Comparison of ENCODE assay signal across 9 mouse cellular contexts in the genomic region with DNA sequence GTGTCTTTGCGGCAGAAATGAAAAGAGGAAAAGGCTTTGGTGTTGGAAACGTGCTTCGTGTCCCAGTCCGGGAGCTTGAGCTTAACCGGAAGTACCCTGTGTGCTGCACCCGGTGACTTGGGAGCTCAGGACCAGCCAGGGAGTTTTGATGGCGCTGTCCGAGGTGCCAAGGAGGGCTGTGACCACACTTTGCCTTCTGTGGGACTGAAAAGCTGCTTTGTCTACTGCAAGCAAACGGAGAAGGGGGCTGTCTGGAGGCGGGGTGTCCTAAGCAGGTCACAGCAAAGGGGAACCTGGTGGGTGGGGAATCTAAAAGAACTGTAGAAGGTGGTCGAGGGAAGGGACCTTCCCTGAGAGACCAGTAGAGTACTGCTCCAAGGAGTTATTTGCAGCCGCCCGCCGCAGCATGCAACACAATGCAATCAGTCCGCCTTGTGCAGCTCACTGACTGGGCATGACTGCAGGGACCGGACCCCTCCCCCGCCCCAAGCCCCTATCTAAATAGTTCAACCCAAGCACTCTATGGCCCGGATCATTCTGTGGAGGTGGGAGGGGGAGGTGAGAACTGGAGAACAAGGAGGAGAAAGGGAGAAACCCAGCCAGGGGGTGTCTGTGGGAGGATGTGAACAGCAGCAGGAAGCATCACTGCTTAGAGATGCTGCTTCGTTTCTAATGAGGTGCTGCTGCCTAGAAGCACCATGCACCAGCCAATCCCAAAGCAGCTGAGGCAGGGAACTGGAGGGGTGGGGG.
DNase-seq lines count a peak whose midpoint lies in the region; ATAC-seq and TF ChIP-seq lines count a peak whose summit lies in the region.
"Had no signal": no experiment of that assay in that cellular context is flagged by ENCODE, and none has a peak within 500 bp of the region (broad histone marks: within the 10 kb centered on the region; RNA-seq: fewer than 3 reads in every experiment).

No protein-coding gene starts in this region.

- H3K4me2 ChIP-seq in kidney, embryonic 16.5 days (replicated peaks; ENCODE audit: low read depth, low read length), result peak overlapping the region; percentile 28; the same call in 1 of the 2 replicates
- H3K4me2 ChIP-seq in embryonic facial prominence, embryonic 15.5 days (replicated peaks), result peak overlapping the region; percentile 29

- 3% methylated on average over 19 of the region's 19 CpGs for WGBS in kidney, embryonic 16.5 days
- 1% methylated on average over 19 of the region's 19 CpGs for WGBS in embryonic facial prominence, embryonic 15.5 days
- WGBS in thymus, adult 2 months, result 13% methylated on average over 19 of the region's 19 CpGs

- no peak overlapping the region for H3K27ac ChIP-seq in kidney, embryonic 16.5 days (ENCODE audit: low read length)
- no peak overlapping the region for H3K27ac ChIP-seq in embryonic facial prominence, embryonic 15.5 days (replicated peaks)
- H3K27ac ChIP-seq in thymus, adult 2 months (ENCODE audit: control insufficient read depth, insufficient read depth, low read length), result no peak overlapping the region

- no peaks in the 10 kb centered on the region for H3K36me3 ChIP-seq in kidney, embryonic 16.5 days (ENCODE audit: insufficient read depth, low read length)
- no peaks in the 10 kb centered on the region for H3K36me3 ChIP-seq in embryonic facial prominence, embryonic 15.5 days
- no peaks in the 10 kb centered on the region for H3K36me3 ChIP-seq in thymus, adult 2 months (ENCODE audit: control insufficient read depth, insufficient read depth, low read length)
- H3K36me3 ChIP-seq: G1E had no signal

- no peaks in the 10 kb centered on the region for H3K9me3 ChIP-seq in kidney, embryonic 16.5 days (ENCODE audit: low read length)
- H3K9me3 ChIP-seq in embryonic facial prominence, embryonic 15.5 days (replicated peaks), result no peaks in the 10 kb centered on the region

- peaks cover 20% of the 10 kb centered on the region for H3K4me1 ChIP-seq in kidney, embryonic 16.5 days (ENCODE audit: insufficient read depth, low read length)
- peaks cover 23% of the 10 kb centered on the region; the same call in 1 of the 2 replicates for H3K4me1 ChIP-seq in embryonic facial prominence, embryonic 15.5 days
- no peaks in the 10 kb centered on the region for H3K4me1 ChIP-seq in thymus, adult 2 months (replicated peaks; ENCODE audit: control insufficient read depth, insufficient read depth, low read length)

- no peak for TF ChIP-seq CTCF in thymus, adult 2 months (IDR thresholded peaks at IDR 0.05; ENCODE audit: borderline replicate concordance, control insufficient read depth, extremely low read depth, insufficient read depth, low read length, poor library complexity)

- peaks cover 61% of the 10 kb centered on the region for H3K27me3 ChIP-seq in kidney, embryonic 16.5 days (ENCODE audit: insufficient read depth, low read length)
- peaks cover 66% of the 10 kb centered on the region for H3K27me3 ChIP-seq in embryonic facial prominence, embryonic 15.5 days
- H3K27me3 ChIP-seq in thymus, adult 2 months (ENCODE audit: control insufficient read depth, insufficient read depth, low read length), result peaks cover 10% of the 10 kb centered on the region; the same call in 1 of the 2 replicates

- H3K9ac ChIP-seq in kidney, embryonic 16.5 days (replicated peaks; ENCODE audit: low read length), result no peak overlapping the region
- H3K9ac ChIP-seq in embryonic facial prominence, embryonic 15.5 days, result no peak overlapping the region

- no peak for DNase-seq in kidney, adult 11 months
- peak; percentile 12 for DNase-seq in left cerebral cortex, postnatal 4 days
- peak; percentile 65 for DNase-seq in retina, postnatal 1 day
- no peak for DNase-seq in adipocyte (ENCODE audit: low spot score)
- no peak for DNase-seq in thymus, adult 2 months

- no peak for TF ChIP-seq POLR2A in thymus, adult 2 months (IDR thresholded peaks at IDR 0.05; ENCODE audit: control insufficient read depth, extremely low read depth, insufficient read depth, low read length, poor library complexity)

- H3K4me3 ChIP-seq in kidney, embryonic 16.5 days (ENCODE audit: low read length), result no peak overlapping the region
- H3K4me3 ChIP-seq in embryonic facial prominence, embryonic 15.5 days (replicated peaks), result peak overlapping the region; percentile 8; the same call in 1 of the 2 replicates
- H3K4me3 ChIP-seq in thymus, adult 2 months (ENCODE audit: control insufficient read depth, insufficient read depth, low read length), result no peak overlapping the region

- intact Hi-C loops in left cerebral cortex, postnatal 4 days (cut with DNase I), result loop anchor here (10.0 kb wide), 4 partner anchors 229 to 819 kb away; partner anchors contain the start of gene Teddm2

- 0 out of 2 replicates have a peak, but pooled peaks have one; percentile 54 for ATAC-seq in kidney, embryonic 16.5 days (ENCODE audit: low FRiP score, low TSS enrichment)
- ATAC-seq in embryonic facial prominence, embryonic 15.5 days (ENCODE audit: insufficient number of reproducible peaks, low FRiP score, low TSS enrichment, low read depth), result 0 out of 2 replicates have a peak, but pooled peaks have one; percentile 31
- no peak for ATAC-seq in CD4-positive, CD25-positive, alpha-beta regulatory T cell, adult 4 months

Comparison
In these comparisons a context has a peak if more than half of its experiments do, and no peak if none do; other contexts are left out.
1. DNase-seq: peak in left cerebral cortex, postnatal 4 days (single experiment) and retina, postnatal 1 day (single experiment); none in kidney, adult 11 months (single experiment), adipocyte (single experiment) and thymus, adult 2 months (single experiment).